Mouse (Mus musculus) limb, embryonic 13.5 days (tissue): ENCODE data around the gene Misp. TPM values are rescaled to one million over a fixed set of nuclear protein-coding genes. Genes with fewer than 3 reads are reported as not detected.

ENCODE experiments used
- ATAC-seq: fragments of 200-750 bp; cut with Nextera tagmentation; 2 replicates; pipeline ENCODE4 v1.8.0; 2017; ENCODE audit warnings: low read depth, moderate number of reproducible peaks, moderate TSS enrichment; ENCODE audit not compliant: low FRiP score
- H3K27ac ChIP-seq: fragments of 300-500 bp; sonication (generic); 2 replicates; pipeline ENCODE4 v1.5.1; 2015; ENCODE audit warnings: inconsistent platforms, mild to moderate bottlenecking, moderate library complexity
- H3K27me3 ChIP-seq: fragments of 300-500 bp; sonication (generic); 2 replicates; pipeline ENCODE4 v1.6.1; 2015; ENCODE audit warnings: mild to moderate bottlenecking, inconsistent platforms
- H3K36me3 ChIP-seq: fragments of 300-500 bp; sonication (generic); 2 replicates; pipeline ENCODE4 v1.6.1; 2015; ENCODE audit warnings: inconsistent platforms, mild to moderate bottlenecking, moderate library complexity
- H3K4me1 ChIP-seq: fragments of 300-500 bp; sonication (generic); 2 replicates; pipeline ENCODE4 v1.6.1; 2015; ENCODE audit warnings: inconsistent platforms
- H3K4me2 ChIP-seq: fragments of 300-500 bp; sonication (generic); replicated peaks from 2 replicates; pipeline ENCODE4 v1.6.1; 2015; ENCODE audit warnings: inconsistent platforms, mild to moderate bottlenecking, moderate library complexity
- H3K4me3 ChIP-seq: fragments of 300-500 bp; sonication (generic); 2 replicates; pipeline ENCODE4 v1.5.1; 2015; ENCODE audit warnings: moderate library complexity, mild to moderate bottlenecking, inconsistent platforms
- H3K9ac ChIP-seq: fragments of 300-500 bp; sonication (generic); 2 replicates; pipeline ENCODE4 v1.6.1; 2015; ENCODE audit warnings: mild to moderate bottlenecking, inconsistent platforms
- H3K9me3 ChIP-seq: fragments of 300-500 bp; sonication (generic); 2 replicates; pipeline ENCODE4 v1.6.1; 2016; ENCODE audit warnings: inconsistent platforms
- WGBS: fragments of 180-500 bp; shearing (Covaris S2); methylation state at CpG from one replicate; pipeline ENCODE4 v1.1.7; 2015; 5-methylcytosine and 5-hydroxymethylcytosine counted together
- polyA plus RNA-seq: library from polyadenylated mRNA; unstranded; fragments of >200 nt; fragmentation: Nextera tagmentation; extraction: Ambion mirVana; gene quantifications from 2 replicates; pipeline ENCODE4 v1.2.1, GENCODE M21; 2015

Misp gene
- polyA plus RNA-seq, 1 experiment from 2014 or later: 0.90 TPM

GRCm38 (mm10) chr10:79783920-79784800 is 36.6 kb upstream of the Misp start:
- H3K27ac ChIP-seq: no peak overlapping the region
- 36% methylated on average over 27 of the region's 27 CpGs for WGBS
- no peaks in the 10 kb centered on the region for H3K9me3 ChIP-seq
- no peak overlapping the region for H3K4me2 ChIP-seq
- peaks cover 44% of the 10 kb centered on the region for H3K27me3 ChIP-seq
- H3K36me3 ChIP-seq: no peaks in the 10 kb centered on the region
- no peak overlapping the region for H3K4me3 ChIP-seq
- H3K9ac ChIP-seq: peak overlapping the region; percentile 31; the same call in 1 of the 2 replicates
- ATAC-seq: no peak
- peaks cover 18% of the 10 kb centered on the region for H3K4me1 ChIP-seq

DNA sequence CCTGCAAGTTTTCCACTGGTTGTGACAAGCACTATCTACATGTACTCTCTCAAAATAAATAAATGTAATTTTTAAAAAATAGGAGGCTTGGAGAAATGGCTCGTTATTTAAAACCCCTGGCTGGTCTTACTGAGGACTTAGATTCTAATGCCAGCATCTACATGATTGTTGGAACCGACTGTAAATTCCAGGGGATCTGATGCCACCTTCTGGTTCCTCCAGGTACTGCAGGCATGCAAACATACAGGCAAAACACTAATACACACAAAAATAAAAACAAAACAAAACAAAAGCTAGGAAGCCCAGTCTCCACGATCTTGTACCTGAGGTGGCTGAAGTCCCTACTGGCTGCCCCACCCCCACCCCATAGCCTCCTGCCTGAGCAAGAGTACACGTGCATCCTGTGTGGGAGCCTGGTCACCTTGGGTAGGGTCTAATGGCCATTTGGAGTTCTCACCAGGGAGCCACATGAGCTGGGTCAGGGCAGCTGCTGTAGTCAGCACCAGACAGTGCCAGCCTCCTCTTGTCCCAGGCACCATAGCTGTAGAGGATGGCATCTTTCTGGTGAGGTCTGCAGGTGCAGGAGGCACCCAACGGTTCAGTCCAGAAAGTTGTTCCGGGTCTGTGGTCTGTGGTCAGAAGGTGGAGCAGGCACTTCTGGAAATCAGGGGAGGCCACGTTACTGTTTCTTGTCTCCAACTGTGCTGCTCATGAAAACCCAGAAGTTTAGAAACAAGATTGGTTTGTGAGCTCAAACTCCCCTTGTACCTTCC is 32.2 kb upstream of the Misp start:
- Histone ChIP-seq H3K36me3 (no peaks in the 10 kb centered on the region), H3K4me1 (0 out of 2 replicates have a peak, but pooled peaks cover 4% of the 10 kb centered on the region), H3K4me3 (no peak overlapping the region), H3K9ac (no peak overlapping the region), H3K27me3 (peaks cover 15% of the 10 kb centered on the region), H3K9me3 (no peaks in the 10 kb centered on the region), H3K4me2 (no peak overlapping the region), H3K27ac (no peak overlapping the region)
- 31% methylated on average over 7 of the region's 7 CpGs for WGBS
- ATAC-seq: no peak

DNA sequence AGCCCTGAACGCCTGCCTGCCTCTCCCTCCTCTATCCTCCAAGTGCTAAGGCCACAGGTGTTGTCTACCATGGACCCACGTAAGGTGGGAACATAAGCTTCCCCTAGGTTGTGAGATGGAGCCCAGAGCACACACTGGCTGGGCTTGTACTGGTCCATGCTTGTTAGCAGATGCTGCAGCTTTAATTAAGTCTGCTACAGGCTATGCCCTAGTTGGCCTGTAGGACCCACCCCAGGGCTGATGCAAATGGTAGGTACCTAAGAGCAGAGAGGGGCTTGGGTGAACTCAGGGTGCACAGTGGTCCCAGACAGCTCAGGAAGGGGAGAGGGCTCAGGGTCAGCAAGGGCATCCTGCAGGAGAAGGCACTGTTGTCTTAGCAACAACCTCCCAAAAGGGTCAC is 31.2 kb upstream of the Misp start:
- H3K4me2 ChIP-seq: no peak overlapping the region
- no peaks in the 10 kb centered on the region for H3K36me3 ChIP-seq
- ATAC-seq: no peak
- peaks cover 8% of the 10 kb centered on the region for H3K4me1 ChIP-seq
- H3K9ac ChIP-seq: no peak overlapping the region
- H3K9me3 ChIP-seq: no peaks in the 10 kb centered on the region
- H3K27ac ChIP-seq: no peak overlapping the region
- no peak overlapping the region for H3K4me3 ChIP-seq
- peaks cover 8% of the 10 kb centered on the region for H3K27me3 ChIP-seq
- WGBS: 60% methylated on average over 2 of the region's 2 CpGs

- Histone ChIP-seq H3K36me3 (no peaks in the 10 kb centered on the region; the same call in 1 of the 2 replicates), H3K9ac (no peak within 1 kb of the TSS), H3K4me1 (peaks cover 16% of the 10 kb centered on the region), H3K27ac (no peak within 1 kb of the TSS), H3K27me3 (no peaks in the 10 kb centered on the region; the same call in 1 of the 2 replicates), H3K9me3 (no peaks in the 10 kb centered on the region), H3K4me3 (no peak within 1 kb of the TSS), H3K4me2 (no peak within 1 kb of the TSS)
- 82% methylated on average over 4 of the region's 4 CpGs for WGBS
- no peak for ATAC-seq
These were observed 29.9 kb upstream of the Misp start, which contains the start of gene Prss57 for GRCm38 (mm10) chr10:79790861-79791260. Gene Prss57, minus strand, starts transcription at chr10:79790961.

DNA sequence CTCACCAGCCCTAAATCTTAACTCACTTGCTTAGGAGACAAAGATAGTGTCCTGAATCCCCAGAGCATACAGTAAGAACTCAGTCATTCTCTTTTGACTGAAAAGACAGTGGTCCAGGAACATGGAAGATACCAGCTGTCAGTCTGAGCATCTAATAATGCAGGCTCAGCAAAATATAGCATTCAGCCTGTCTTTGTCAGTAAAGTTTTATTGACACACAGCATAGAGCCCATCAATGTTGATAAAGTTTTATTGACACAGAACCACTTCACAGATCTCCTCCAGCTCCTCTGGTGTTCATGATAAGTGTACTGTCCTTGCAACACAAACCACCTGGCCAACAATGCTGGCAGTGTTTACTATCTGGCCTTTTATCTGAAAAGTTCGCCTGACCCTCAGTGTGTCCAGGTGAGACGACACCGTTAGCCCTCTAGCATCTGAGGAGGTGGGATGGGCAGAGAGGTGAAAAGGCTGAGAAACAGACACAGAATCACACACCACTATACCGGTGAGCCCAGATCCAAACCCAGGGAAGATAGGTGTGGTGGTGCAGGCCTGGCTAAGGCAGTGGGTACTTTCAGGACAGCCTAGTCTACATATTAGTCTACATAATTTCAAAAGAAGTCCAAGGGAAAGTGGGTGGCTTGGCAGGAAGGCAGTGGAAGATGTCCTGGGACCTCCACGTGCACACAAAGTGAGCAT is 28.3 kb upstream of the Misp start:
- 85% methylated on average over 5 of the region's 5 CpGs for WGBS
- no peak overlapping the region for H3K9ac ChIP-seq
- no peaks in the 10 kb centered on the region; the same call in 1 of the 2 replicates for H3K36me3 ChIP-seq
- no peaks in the 10 kb centered on the region; the same call in 1 of the 2 replicates for H3K27me3 ChIP-seq
- no peak overlapping the region for H3K4me2 ChIP-seq
- H3K4me3 ChIP-seq: no peak overlapping the region
- no peak overlapping the region for H3K27ac ChIP-seq
- H3K9me3 ChIP-seq: no peaks in the 10 kb centered on the region
- peaks cover 21% of the 10 kb centered on the region for H3K4me1 ChIP-seq
- no peak for ATAC-seq

DNA sequence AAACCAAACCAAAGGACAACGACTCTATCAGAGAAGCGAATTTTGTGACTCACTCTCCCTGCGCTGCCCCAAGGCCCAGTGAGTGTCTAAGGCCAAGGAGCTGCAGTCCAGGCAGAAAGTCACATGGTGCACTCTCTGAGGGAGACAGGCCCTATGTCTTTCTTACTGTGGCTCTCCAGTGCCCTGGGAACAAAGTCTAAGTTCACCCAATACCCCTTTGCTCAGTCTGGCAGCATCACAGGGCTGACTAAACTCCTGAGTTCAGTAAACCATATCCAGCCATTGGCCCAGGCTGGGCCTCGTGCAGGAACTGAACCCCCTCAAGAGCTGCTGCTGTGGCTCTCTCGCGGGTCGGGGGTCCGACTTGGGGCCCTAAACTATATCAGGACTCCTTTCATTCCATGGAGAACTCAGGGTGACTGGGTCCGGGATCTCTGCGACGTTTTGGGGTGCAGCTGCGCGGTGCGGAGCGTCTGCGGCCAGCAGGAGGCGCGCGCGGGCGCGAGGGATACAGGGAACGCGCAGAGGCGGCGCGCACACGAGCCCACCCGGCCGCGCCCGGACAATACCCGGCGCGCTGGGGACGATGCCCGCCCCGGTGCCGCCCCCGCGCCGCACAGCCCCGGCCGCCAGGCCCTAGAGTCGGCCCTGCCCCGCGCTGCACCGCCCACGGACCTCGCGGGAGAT is 27.6 kb upstream of the Misp start, which contains the start of gene Palm:
Gene Palm (plus strand): TSS at position 522 of the 687 bp plus-strand sequence.
- Histone ChIP-seq H3K27ac (peak within 1 kb of the TSS; percentile 75), H3K4me1 (peaks cover 23% of the 10 kb centered on the region), H3K4me2 (peak within 1 kb of the TSS; percentile 91), H3K27me3 (no peaks in the 10 kb centered on the region; the same call in 1 of the 2 replicates), H3K36me3 (no peaks in the 10 kb centered on the region; the same call in 1 of the 2 replicates), H3K4me3 (peak within 1 kb of the TSS; percentile 85), H3K9me3 (no peaks in the 10 kb centered on the region), H3K9ac (peak within 1 kb of the TSS; percentile 95)
- peak; percentile 81 for ATAC-seq
- WGBS: 7% methylated on average over 51 of the region's 51 CpGs

- Histone ChIP-seq H3K36me3 (no peaks in the 10 kb centered on the region; the same call in 1 of the 2 replicates), H3K9ac (peak overlapping the region; percentile 95), H3K4me2 (peak overlapping the region; percentile 91), H3K27ac (peak overlapping the region; percentile 75), H3K27me3 (no peaks in the 10 kb centered on the region; the same call in 1 of the 2 replicates), H3K9me3 (no peaks in the 10 kb centered on the region), H3K4me3 (peak overlapping the region; percentile 85), H3K4me1 (peaks cover 23% of the 10 kb centered on the region)
- 2% methylated on average over 37 of the region's 38 CpGs for WGBS
- peak; percentile 62 for ATAC-seq
These were observed 26.9 kb upstream of the Misp start for GRCm38 (mm10) chr10:79793738-79794490.

DNA sequence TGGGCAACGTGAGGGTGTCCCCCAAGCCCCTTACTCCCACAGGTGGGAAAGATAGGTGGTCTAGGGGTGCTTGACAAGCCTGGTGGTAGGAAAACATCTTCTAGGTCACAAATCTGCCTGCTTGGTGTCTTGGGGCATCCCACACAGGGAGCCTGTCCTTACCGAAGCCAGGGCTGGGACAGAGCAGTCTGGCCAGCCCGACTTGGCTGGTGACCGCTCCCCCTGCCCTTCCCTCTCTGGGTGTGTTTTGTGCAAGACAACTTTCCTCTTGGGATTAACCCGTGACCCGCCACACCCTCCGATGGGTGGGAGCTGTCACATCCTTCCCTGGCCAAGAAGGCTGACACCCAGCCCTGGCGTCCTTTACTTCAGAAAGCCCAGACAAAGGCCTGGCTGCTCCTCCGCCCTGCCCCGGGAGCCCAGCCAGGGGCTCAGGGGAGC is 26.3 kb upstream of the Misp start:
- Histone ChIP-seq H3K4me1 (peaks cover 23% of the 10 kb centered on the region), H3K36me3 (peaks cover 2% of the 10 kb centered on the region), H3K9ac (peak overlapping the region; percentile 95), H3K27me3 (no peaks in the 10 kb centered on the region; the same call in 1 of the 2 replicates), H3K4me3 (peak overlapping the region; percentile 85), H3K4me2 (peak overlapping the region; percentile 91), H3K9me3 (no peaks in the 10 kb centered on the region), H3K27ac (peak overlapping the region; percentile 75)
- no peak for ATAC-seq
- WGBS: 12% methylated on average over 9 of the region's 10 CpGs

- no peaks in the 10 kb centered on the region for H3K9me3 ChIP-seq
- H3K4me1 ChIP-seq: peaks cover 23% of the 10 kb centered on the region
- ATAC-seq: no peak
- no peak overlapping the region for H3K4me2 ChIP-seq
- H3K9ac ChIP-seq: no peak overlapping the region
- no peak overlapping the region for H3K4me3 ChIP-seq
- H3K27ac ChIP-seq: no peak overlapping the region
- peaks cover 9% of the 10 kb centered on the region for H3K36me3 ChIP-seq
- 90% methylated on average over 3 of the region's 3 CpGs for WGBS
- no peaks in the 10 kb centered on the region for H3K27me3 ChIP-seq
These were observed 24.9 kb upstream of the Misp start for GRCm38 (mm10) chr10:79795905-79796304.

DNA sequence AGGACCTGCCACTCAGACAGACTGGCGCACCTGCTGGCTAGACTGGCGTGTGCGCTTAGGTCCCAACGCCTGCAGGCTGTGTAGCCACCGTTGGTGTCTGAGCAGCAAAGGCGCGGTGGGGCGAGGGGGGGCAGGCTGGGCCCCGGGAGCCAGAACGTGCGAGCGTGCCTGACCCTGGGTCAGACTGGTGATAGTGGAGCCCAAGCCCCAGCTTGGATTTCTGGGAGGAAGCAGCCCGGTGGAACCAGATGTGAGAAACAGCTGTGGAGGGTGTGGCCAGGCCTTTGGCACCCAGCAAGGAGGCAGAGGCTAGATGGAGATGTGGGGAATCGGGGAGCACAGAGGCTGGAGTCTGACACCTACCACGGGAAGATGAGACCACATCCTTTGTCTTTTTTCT is 23.5 kb upstream of the Misp start:
- WGBS: 32% methylated on average over 15 of the region's 15 CpGs
- ATAC-seq: no peak
- Histone ChIP-seq H3K27me3 (no peaks in the 10 kb centered on the region), H3K36me3 (peaks cover 9% of the 10 kb centered on the region), H3K27ac (no peak overlapping the region; the same call in 1 of the 2 replicates), H3K9me3 (no peaks in the 10 kb centered on the region), H3K4me2 (no peak overlapping the region; the same call in 1 of the 2 replicates), H3K4me1 (peaks cover 30% of the 10 kb centered on the region), H3K4me3 (no peak overlapping the region), H3K9ac (no peak overlapping the region)
